Mouse (Mus musculus) MEL (cell line): ENCODE measurements around the gene Rgr.

Experiments used
- CHD1 ChIP-seq: IDR thresholded peaks from 2 replicates; pipeline ENCODE4 v1.6.1; 2012; ENCODE audit warnings: low read depth, mild to moderate bottlenecking, inconsistent platforms, low read length, improper control_type of control experiment
- CTCF ChIP-seq, 3 experiments: IDR thresholded peaks in 2 of 3; conservative IDR thresholded peaks in 1 of 3; 2 replicates each; pipeline ENCODE4 v1.5.1; 2011 to 2012; ENCODE audit warnings: low read length in 3 of 3, low read depth in 2 of 3, mild to moderate bottlenecking in 2 of 3, improper control_type of control experiment in 1 of 3, inconsistent platforms in 1 of 3, mixed read lengths in 1 of 3, moderate library complexity in 1 of 3; ENCODE audit not compliant: control insufficient read depth in 1 of 3, insufficient read depth in 1 of 3, poor library complexity in 1 of 3, severe bottlenecking in 1 of 3
- E2F4 ChIP-seq: IDR thresholded peaks from 2 replicates; pipeline ENCODE4 v1.6.1; 2011; ENCODE audit warnings: low read depth, low read length, improper control_type of control experiment, borderline replicate concordance
- ELF1 ChIP-seq: IDR thresholded peaks from 2 replicates; pipeline ENCODE4 v1.6.1; 2014; ENCODE audit warnings: low read depth, mild to moderate bottlenecking, inconsistent platforms, low read length, improper control_type of control experiment, moderate library complexity
- EP300 ChIP-seq, 2 experiments: IDR thresholded peaks; 2 replicates each; pipeline ENCODE4 v1.6.1; 2011; ENCODE audit warnings: improper control_type of control experiment in 2 of 2, low read length in 2 of 2, low read depth in 1 of 2, mild to moderate bottlenecking in 1 of 2
- GABPA ChIP-seq: IDR thresholded peaks from 2 replicates; pipeline ENCODE4 v1.6.1; 2012; ENCODE audit warnings: low read depth, mild to moderate bottlenecking, inconsistent platforms, low read length, improper control_type of control experiment, moderate library complexity
- JUND ChIP-seq: IDR thresholded peaks from 2 replicates; pipeline ENCODE4 v1.6.1; 2011; ENCODE audit warnings: low read depth, mild to moderate bottlenecking, improper control_type of control experiment, low read length
- POLR2A ChIP-seq, 2 experiments: IDR thresholded peaks; 2 replicates each; pipeline ENCODE4 v1.6.1; 2011 to 2012; ENCODE audit warnings: low read length in 2 of 2, mild to moderate bottlenecking in 2 of 2, control low read depth in 1 of 2, improper control_type of control experiment in 1 of 2, low read depth in 1 of 2, moderate library complexity in 1 of 2; ENCODE audit not compliant: control insufficient read depth in 1 of 2, insufficient read depth in 1 of 2, poor library complexity in 1 of 2
- SMC3 ChIP-seq: IDR thresholded peaks from 2 replicates; pipeline ENCODE4 v1.6.1; 2011; ENCODE audit warnings: low read depth, low read length, improper control_type of control experiment
- TBP ChIP-seq: IDR thresholded peaks from 2 replicates; pipeline ENCODE4 v1.8.0; 2011; ENCODE audit warnings: low read depth, low read length, improper control_type of control experiment
- USF1 ChIP-seq: IDR thresholded peaks from 2 replicates; pipeline ENCODE4 v1.6.1; 2014; ENCODE audit warnings: low read depth, mild to moderate bottlenecking, inconsistent platforms, low read length, improper control_type of control experiment, moderate library complexity
- ZC3H11A ChIP-seq: IDR thresholded peaks from 2 replicates; pipeline ENCODE4 v1.6.1; 2012; ENCODE audit warnings: low read depth, mild to moderate bottlenecking, inconsistent platforms, low read length, improper control_type of control experiment
- ZNF384 ChIP-seq: IDR thresholded peaks from 2 replicates; pipeline ENCODE4 v1.6.1; 2012; ENCODE audit warnings: low read depth, mild to moderate bottlenecking, inconsistent platforms, low read length, improper control_type of control experiment

- TF ChIP-seq POLR2A (IDR thresholded peaks at IDR 0.05; ENCODE audit: control insufficient read depth in 1 of 2, insufficient read depth in 1 of 2, low read depth in 1 of 2, low read length in 2 of 2, poor library complexity in 1 of 2) (no peak), CHD1 (no peak), TBP (no peak), ELF1 (no peak), ZNF384 (no peak), E2F4 (no peak), SMC3 (no peak), JUND (no peak), CTCF (IDR thresholded peaks at IDR 0.05 in 2 of 3, conservative IDR thresholded peaks at IDR 0.05 in 1 of 3; ENCODE audit: control insufficient read depth in 1 of 3, insufficient read depth in 1 of 3, low read depth in 2 of 3, low read length in 3 of 3, poor library complexity in 1 of 3, severe bottlenecking in 1 of 3) (no peak), EP300 (IDR thresholded peaks at IDR 0.05; ENCODE audit: low read depth in 1 of 2, low read length in 2 of 2) (no peak), USF1 (no peak), GABPA (no peak), ZC3H11A (no peak)
Observed at GRCm38 (mm10) chr14:37027951-37028350, 20.8 kb downstream of the Rgr start.
